Mouse (Mus musculus): Measurements from ENCODE around the gene Rab6a. TPM values are rescaled to one million over a fixed set of nuclear protein-coding genes. Genes with fewer than 3 reads are reported as not detected.

Gene Rab6a
- polyA plus RNA-seq (2012; rRNA removed) = 220 and 231 TPM in 2 replicates

GRCm38 (mm10) chr7:100607214-100608129 lies at the start of gene Rab6a:
Rab6a (plus strand) TSS chr7:100607410.

GRCm38 (mm10) chr7:100608130-100608741 lies 1.0 kb downstream of the Rab6a start, which contains the start of gene Mrpl48:
Mrpl48 (minus strand) TSS chr7:100608301.

GRCm38 (mm10) chr7:100662231-100662630 lies 55.0 kb downstream of the Rab6a start, which contains the start of gene Plekhb1:
Plekhb1 (minus strand) TSS chr7:100662414.

Other genes with a start within 250 kb of the Rab6a start
- 22.6 TPM in 2 replicates for gene C2cd3, start 235.2 kb upstream of the Rab6a start, polyA plus RNA-seq (2012; rRNA removed)
- gene Ppme1, start 235.1 kb upstream of the Rab6a start, polyA plus RNA-seq (2012; rRNA removed) = 164 and 175 TPM in 2 replicates
- 0.06 and 0.21 TPM in 2 replicates for gene Ucp3, start 134.4 kb upstream of the Rab6a start, polyA plus RNA-seq (2012; rRNA removed)
- gene Ucp2, start 114.1 kb upstream of the Rab6a start, polyA plus RNA-seq (2012; rRNA removed) = 41.7 and 43.9 TPM in 2 replicates
- gene Dnajb13, start 92.5 kb upstream of the Rab6a start, polyA plus RNA-seq (2012; rRNA removed) = 2.8 and 3.8 TPM in 2 replicates
- gene Coa4, start 70.3 kb upstream of the Rab6a start, polyA plus RNA-seq (2012; rRNA removed) = 9.5 and 9.8 TPM in 2 replicates
- 48.2 and 52.7 TPM in 2 replicates for gene Mrpl48, start 891 bp downstream of the Rab6a start, polyA plus RNA-seq (2012; rRNA removed)
- 15.3 and 15.9 TPM in 2 replicates for gene Plekhb1, start 55.0 kb downstream of the Rab6a start, polyA plus RNA-seq (2012; rRNA removed)
- gene Fam168a, start 99.2 kb downstream of the Rab6a start, polyA plus RNA-seq (2012; rRNA removed) = 101 and 120 TPM in 2 replicates